Mouse (Mus musculus) lung, postnatal 25 days (tissue): ENCODE data around the gene Fermt1.

Experiments
- DNase-seq: peaks from one replicate; pipeline ENCODE4 v3.0.0; 2022; ENCODE audit warnings: low spot score

Fermt1 gene

GRCm38 (mm10) chr2:132922076-132922873, 23.4 kb downstream of the Fermt1 start:
- DNase-seq, result no peak

GRCm38 (mm10) chr2:132914785-132915184, 30.9 kb downstream of the Fermt1 start:
- DNase-seq, result no peak

- peak; percentile 19 for DNase-seq
Observed at GRCm38 (mm10) chr2:132906763-132907162, 38.9 kb downstream of the Fermt1 start.

- DNase-seq, result no peak
Observed at GRCm38 (mm10) chr2:132904961-132905360, 40.7 kb downstream of the Fermt1 start.

GRCm38 (mm10) chr2:132903498-132903897, 42.2 kb downstream of the Fermt1 start:
- peak; percentile 51 for DNase-seq

DNA sequence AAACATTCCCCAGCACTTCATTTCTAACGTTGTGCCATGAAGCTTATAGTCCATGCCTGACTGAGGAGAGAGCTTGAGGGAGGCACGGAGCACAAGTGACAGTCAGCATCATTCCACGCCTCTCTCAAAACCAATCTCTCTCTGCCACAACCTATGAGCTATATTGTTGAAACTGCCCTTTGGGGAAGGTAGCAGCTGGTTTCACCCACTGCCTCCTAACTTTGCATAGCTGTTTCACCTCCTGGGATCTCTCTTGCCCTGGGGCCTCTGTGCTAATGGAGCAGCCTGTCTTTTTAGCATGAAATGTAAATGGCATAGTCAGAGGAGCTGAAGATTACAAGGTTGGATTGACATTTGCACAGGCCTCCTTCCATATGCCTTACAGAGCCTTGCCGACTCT, 43.6 kb downstream of the Fermt1 start:
- DNase-seq, result no peak

DNA sequence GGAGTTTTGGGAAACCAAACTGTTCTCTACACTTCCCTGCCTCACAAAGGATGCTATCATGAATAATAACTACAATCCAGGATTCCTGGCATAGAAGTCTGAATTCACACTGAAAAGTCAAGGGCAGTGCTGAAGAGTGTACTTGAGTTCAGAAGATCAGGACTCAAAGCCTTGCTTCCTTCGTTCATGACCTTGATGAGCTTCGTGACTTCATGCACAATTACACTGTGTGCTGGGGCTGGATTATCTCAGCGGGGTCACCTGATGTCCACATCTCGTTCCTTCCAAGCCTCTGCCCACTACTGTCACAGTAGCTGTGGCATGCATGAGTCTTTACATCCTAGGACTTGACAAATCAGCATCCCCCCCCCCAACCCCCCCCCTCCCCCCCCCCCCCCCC, 44.1 kb downstream of the Fermt1 start:
- no peak for DNase-seq

DNA sequence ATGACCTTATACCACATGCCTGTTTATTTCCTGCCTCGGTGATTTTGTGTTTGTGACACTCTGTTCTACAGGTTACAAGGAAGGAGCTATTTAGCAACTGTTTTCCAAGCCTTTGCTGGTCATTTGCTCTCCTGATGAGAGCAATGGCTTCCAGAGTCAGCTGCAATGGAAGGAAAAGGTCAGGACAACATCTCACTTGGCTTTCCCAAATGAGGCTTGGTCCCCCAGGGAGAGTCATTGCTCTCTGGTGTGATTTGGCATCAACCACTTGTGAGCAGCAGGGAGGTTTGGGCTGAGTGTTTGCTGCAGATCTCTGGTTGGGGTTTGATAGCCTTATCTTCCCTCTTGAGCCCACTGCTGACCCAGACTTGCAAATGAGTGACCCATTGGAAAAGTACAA, 45.1 kb downstream of the Fermt1 start:
- DNase-seq, result no peak

DNA sequence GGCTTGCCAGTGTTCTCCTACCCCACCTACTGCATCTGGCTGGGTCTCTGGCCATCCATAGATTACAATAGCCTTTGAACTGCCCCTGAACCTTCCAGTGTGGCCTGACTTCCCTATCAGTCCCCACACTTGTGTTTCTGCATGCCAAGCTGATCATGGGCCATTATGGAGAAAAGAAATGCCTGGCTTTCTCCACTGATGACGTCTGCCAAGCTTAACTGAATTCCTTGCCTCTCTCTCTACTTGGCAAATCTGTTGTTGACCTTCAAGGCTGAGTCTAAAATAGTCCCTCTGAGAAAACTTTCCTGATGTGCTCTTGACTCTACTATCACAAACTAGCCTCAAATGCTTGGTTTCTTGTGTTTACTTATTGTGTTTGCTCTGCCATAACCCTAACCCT, 47.5 kb downstream of the Fermt1 start:
- DNase-seq, result no peak

DNA sequence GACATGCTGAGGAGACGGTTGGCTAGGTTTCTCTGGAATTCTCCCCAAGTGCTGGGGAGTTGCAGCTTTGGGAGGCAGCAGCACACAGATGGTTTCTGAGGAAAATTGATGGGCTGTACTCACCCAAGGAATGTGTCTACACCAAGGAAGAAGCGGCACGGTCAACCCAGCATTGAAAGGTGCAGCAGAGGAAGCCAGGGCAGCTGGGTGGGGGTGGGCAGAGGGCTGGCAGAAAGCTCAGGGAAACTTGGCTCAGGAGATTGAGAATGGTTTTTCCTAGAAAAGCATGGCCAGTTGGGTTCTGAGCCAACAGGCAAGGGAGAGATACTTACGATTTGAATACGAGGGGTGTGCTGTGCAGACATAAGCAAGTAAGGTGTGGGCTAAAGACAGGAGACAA, 51.9 kb downstream of the Fermt1 start:
- no peak for DNase-seq

DNA sequence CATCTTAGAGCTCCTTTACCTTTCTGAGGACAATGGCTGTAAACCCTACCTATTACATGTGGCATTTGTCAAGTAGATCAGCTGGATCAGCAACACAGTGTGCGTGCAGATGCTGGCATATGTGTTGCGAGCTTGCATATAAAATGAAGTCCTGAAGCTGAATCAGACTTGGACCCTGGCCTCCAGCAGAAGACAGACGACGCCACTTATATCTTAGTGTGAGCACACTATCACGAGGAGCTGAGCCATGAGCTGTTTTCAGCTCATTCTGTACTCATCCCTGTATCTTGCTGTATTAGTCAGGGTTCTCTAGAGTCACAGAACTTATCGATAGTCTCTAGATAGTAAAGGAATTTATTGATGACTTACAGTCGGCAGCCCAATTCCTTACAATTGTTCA, 60.4 kb downstream of the Fermt1 start:
- DNase-seq, result no peak

DNA sequence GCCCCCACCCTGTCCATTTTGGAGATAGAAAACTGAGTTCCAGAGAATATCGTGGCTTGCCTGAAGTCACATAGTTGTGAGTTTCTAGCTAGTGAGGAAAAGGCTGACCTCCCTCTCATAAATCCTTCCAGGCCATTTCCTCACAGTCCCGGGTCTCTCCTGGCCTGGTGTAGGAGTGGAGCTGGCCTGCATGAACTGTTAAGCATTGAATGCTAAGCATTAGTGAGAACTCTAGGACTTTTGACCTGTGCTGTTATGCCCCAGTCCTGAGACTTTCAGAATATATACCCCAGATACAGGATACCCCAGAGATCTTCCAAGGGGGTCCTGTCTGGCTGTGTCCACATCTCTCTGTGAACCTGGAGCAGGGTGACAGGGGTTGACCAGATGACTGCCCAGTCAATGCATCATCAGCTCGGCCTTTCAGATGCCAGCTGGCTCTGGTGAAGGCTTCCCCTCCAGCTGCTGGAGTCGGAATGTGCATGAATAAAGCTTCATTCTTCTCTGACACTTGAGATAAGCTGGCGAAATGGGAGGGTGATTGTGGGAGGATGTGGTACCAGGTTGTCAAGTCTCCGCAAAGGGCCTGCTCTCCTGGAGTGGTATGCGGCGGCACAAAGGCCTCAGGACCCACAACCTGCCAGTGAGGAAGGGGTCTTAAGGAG, 61.3 kb downstream of the Fermt1 start:
- no peak for DNase-seq

DNA sequence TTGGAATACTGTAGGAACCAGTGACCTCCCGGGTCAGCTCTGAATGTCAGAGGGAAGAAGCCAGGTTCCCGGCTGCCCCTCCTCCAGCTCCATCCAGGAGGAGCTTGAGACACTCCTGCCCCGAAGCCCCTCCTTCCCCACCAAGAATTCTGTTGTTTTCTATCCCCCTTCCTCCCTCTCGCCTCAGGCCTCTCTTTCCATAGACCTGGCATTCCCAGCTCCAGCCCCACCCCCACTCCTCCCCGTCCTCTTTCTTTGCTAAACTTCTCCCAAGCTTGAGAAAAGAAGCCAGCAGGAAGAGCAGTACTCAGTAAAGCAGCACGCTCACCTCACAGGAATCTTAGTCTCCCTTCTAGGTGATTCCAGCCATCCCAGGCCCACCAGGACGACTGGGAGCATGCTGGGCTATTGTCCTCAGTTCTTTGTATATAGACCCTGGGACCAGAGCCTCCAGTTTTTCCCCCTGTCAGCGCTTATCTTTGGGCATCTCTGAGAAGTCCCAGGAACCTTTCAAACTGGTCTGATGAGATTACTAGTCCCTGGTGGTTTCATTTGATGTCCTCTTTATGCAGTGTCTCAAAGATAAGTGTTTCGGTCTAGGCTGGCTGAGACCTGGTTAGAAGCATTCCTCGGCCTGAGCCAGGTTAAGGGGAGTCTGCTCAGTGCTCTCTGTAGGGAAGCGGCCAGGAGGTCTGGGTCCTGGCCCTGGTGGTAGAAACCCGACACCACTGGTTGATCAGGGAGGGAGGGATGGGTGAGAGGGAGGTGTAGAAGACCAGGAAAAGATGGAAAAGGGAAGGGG, 64.7 kb downstream of the Fermt1 start, which contains the start of gene Lrrn4:
Lrrn4 (minus strand) TSS at position 48 of the 802 bp plus-strand sequence.
- no peak for DNase-seq

GRCm38 (mm10) chr2:132879261-132880044, 66.3 kb downstream of the Fermt1 start:
- DNase-seq, result no peak

GRCm38 (mm10) chr2:132876991-132877390, 68.7 kb downstream of the Fermt1 start:
- DNase-seq, result no peak

DNA sequence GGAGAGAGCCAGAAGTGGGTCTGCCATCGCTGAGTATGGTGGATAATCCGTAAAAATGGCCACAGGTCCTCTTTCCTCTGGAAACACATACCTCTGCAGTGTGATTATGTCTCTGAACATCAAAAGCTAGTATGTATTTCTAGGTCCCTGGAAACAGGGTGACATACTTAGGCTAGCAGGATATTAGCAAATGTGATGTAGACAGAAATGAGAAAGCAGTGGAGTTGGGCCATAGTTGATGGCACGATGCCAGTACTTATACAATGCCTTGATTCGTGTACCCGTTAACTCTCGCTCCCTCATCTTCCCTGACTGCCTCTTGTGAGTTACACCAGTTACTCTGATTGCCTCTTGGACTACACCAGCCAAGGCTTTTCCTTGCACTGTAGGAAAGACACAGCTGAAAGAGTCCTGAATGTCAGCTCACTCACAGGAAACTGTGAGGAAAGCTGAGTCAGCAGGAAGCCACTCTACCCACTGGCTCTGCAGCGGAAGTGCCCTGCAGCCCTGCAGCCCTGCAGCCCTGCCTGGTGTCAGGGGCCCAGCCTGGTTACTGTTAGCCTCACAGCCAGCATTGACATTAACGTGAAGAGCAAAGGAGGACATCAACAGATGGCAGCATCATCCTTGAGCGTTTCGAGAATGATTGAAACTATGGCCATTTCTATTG, 71.9 kb downstream of the Fermt1 start:
- DNase-seq, result no peak

- no peak for DNase-seq
Observed at GRCm38 (mm10) chr2:132871663-132872062, 74.0 kb downstream of the Fermt1 start.

DNA sequence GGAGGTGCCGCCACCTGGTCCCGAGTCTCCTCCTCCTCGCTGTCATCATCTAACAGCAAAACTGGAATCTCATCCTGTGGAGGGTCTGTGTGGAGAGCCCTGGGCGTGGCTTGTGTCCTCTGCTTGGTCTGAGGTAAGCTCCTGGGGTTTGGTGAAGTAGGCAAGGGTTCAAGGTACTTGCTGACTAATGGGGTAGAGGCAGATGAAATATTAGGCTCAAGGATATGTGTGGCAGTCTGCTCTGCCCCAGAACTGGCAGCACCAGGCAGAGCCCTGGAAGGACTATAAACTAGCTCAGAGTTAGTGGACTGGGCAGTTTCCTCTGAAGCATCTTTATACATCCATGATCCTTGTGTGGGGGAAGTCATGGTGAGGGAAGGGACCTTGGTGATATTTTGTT, 75.4 kb downstream of the Fermt1 start:
- no peak for DNase-seq

- DNase-seq, result no peak
Observed at GRCm38 (mm10) chr2:132869682-132870081, 76.0 kb downstream of the Fermt1 start.

- DNase-seq, result no peak
Observed at GRCm38 (mm10) chr2:132867521-132867920, 78.2 kb downstream of the Fermt1 start.

DNA sequence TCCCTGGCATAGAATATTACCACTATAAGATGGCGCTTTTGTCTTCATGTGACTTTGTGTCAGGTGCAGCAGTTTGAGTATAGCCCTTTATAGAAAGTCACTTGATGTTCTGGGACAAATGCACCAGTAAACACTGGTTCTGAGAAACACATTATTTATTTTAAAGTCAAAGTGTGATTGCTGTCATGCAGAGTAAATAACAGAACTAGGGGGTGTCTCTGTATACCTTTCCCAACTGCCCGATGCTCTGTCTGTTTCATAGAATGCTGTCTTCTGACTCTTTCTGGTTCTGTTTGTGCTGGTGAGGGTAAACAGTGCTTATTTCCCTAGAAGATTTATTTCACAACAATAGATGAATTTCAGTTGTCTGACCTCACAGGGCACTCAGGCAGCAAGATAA, 82.4 kb downstream of the Fermt1 start:
- DNase-seq, result no peak
